Mouse (Mus musculus): ENCODE measurements around the gene Cyp2d10. TPM values are rescaled to one million over a fixed set of nuclear protein-coding genes. Genes with fewer than 3 reads are reported as not detected.

The Cyp2d10 gene
- polyA plus RNA-seq, 1 experiment from 2014 or later = 2.6 TPM

DNA sequence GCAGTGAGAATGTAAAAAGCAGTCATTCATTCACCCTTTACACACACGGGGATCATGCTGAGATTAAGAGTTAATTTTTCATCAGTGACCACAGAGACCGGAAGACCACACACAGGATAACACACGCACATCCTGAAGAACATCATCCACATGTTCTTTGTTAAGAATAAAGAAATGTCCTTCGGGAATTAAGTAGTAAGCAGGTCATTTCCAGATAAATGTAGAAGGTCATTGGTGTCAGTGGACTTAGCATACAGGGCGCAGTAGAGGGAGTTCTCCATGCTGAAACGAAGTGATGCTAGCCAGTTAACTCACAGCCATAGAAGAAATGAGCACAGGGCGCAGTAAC lies 26.3 kb downstream of the Cyp2d10 start:
- Histone ChIP-seq H3K9me3 (replicated peaks; ENCODE audit: control insufficient read depth, low read length) (no peaks in the 10 kb centered on the region; the same call in 1 of the 2 replicates), H3K4me2 (ENCODE audit: low read depth, low read length) (peak overlapping the region; percentile 79), H3K27me3 (ENCODE audit: control insufficient read depth, insufficient read depth, low read length) (no peaks in the 10 kb centered on the region), H3K27ac (ENCODE audit: low read length) (peak overlapping the region; percentile 10), H3K9ac (ENCODE audit: low read length) (peak overlapping the region; percentile 56), H3K4me1 (ENCODE audit: control insufficient read depth, insufficient read depth, low read length) (peaks cover 17% of the 10 kb centered on the region), H3K36me3 (ENCODE audit: control insufficient read depth, insufficient read depth, low read length) (no peaks in the 10 kb centered on the region), H3K4me3 (replicated peaks; ENCODE audit: low read length) (peak overlapping the region; percentile 61)
- WGBS = 25% methylated on average over 7 of the region's 7 CpGs
- no peak for ATAC-seq (ENCODE audit: insufficient read depth, low FRiP score)

- Histone ChIP-seq H3K4me2 (ENCODE audit: low read depth, low read length) (peak within 1 kb of the TSS; percentile 79), H3K9ac (ENCODE audit: low read length) (peak within 1 kb of the TSS; percentile 79), H3K9me3 (replicated peaks; ENCODE audit: control insufficient read depth, low read length) (no peaks in the 10 kb centered on the region; the same call in 1 of the 2 replicates), H3K4me3 (replicated peaks; ENCODE audit: low read length) (peak within 1 kb of the TSS; percentile 61), H3K27me3 (ENCODE audit: control insufficient read depth, insufficient read depth, low read length) (no peaks in the 10 kb centered on the region), H3K36me3 (ENCODE audit: control insufficient read depth, insufficient read depth, low read length) (no peaks in the 10 kb centered on the region), H3K4me1 (ENCODE audit: control insufficient read depth, insufficient read depth, low read length) (peaks cover 17% of the 10 kb centered on the region), H3K27ac (ENCODE audit: low read length) (peak within 1 kb of the TSS; percentile 90)
- 4% methylated on average over 19 of the region's 24 CpGs for WGBS
- peak; percentile 80 for ATAC-seq (ENCODE audit: insufficient read depth, low FRiP score)
Observed at GRCm38 (mm10) chr15:82379871-82380713, 26.9 kb downstream of the Cyp2d10 start, which contains the start of gene Cyp2d22. Gene Cyp2d22 (minus strand): TSS chr15:82380260.

- peak overlapping the region; percentile 90 for H3K27ac ChIP-seq (ENCODE audit: low read length)
- no peaks in the 10 kb centered on the region for H3K27me3 ChIP-seq (ENCODE audit: control insufficient read depth, insufficient read depth, low read length)
- H3K4me3 ChIP-seq (replicated peaks; ENCODE audit: low read length) = peak overlapping the region; percentile 61
- peak overlapping the region; percentile 79 for H3K4me2 ChIP-seq (ENCODE audit: low read depth, low read length)
- H3K9me3 ChIP-seq (replicated peaks; ENCODE audit: control insufficient read depth, low read length) = no peaks in the 10 kb centered on the region; the same call in 1 of the 2 replicates
- H3K9ac ChIP-seq (ENCODE audit: low read length) = peak overlapping the region; percentile 79
- peaks cover 17% of the 10 kb centered on the region for H3K4me1 ChIP-seq (ENCODE audit: control insufficient read depth, insufficient read depth, low read length)
- H3K36me3 ChIP-seq (ENCODE audit: control insufficient read depth, insufficient read depth, low read length) = no peaks in the 10 kb centered on the region
- WGBS = 17% methylated on average over 7 of the region's 7 CpGs
- ATAC-seq (ENCODE audit: insufficient read depth, low FRiP score) = 0 out of 2 replicates have a peak, but pooled peaks have one; percentile 12
Observed at GRCm38 (mm10) chr15:82379511-82379870, 27.5 kb downstream of the Cyp2d10 start.

- 32% methylated on average over 15 of the region's 15 CpGs for WGBS
- no peak for ATAC-seq (ENCODE audit: insufficient read depth, low FRiP score)
- peak overlapping the region; percentile 8 for H3K9ac ChIP-seq (ENCODE audit: low read length)
- H3K9me3 ChIP-seq (replicated peaks; ENCODE audit: control insufficient read depth, low read length) = no peaks in the 10 kb centered on the region; the same call in 1 of the 2 replicates
- H3K4me3 ChIP-seq (replicated peaks; ENCODE audit: low read length) = peak overlapping the region; percentile 25
- H3K27ac ChIP-seq (ENCODE audit: low read length) = peak overlapping the region; percentile 90
- no peaks in the 10 kb centered on the region for H3K27me3 ChIP-seq (ENCODE audit: control insufficient read depth, insufficient read depth, low read length)
- H3K36me3 ChIP-seq (ENCODE audit: control insufficient read depth, insufficient read depth, low read length) = no peaks in the 10 kb centered on the region
- peaks cover 17% of the 10 kb centered on the region for H3K4me1 ChIP-seq (ENCODE audit: control insufficient read depth, insufficient read depth, low read length)
- peak overlapping the region; percentile 79 for H3K4me2 ChIP-seq (ENCODE audit: low read depth, low read length)
Observed at GRCm38 (mm10) chr15:82378261-82379180, 28.5 kb downstream of the Cyp2d10 start.

DNA sequence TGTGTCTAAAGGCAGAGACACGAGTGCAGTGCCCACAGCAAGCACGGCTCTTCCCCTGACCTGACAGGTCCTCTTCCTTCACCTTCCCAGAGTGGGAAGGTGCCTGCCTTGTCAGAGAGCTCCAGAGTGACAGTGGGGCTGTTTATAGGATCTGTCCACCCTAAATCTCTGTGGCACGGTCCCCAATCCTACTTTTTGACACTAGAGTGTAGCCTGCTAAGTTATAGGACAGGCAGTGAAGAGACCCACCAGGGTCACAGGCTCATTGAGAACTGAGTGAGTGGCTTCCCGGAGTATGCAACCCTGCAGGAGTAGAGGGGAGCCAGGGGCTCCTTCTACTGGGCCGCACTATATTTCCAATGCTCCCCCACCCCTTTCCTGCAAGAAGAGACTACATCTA lies 29.3 kb downstream of the Cyp2d10 start:
- Histone ChIP-seq H3K9ac (ENCODE audit: low read length) (no peak overlapping the region), H3K9me3 (replicated peaks; ENCODE audit: control insufficient read depth, low read length) (no peaks in the 10 kb centered on the region), H3K4me3 (replicated peaks; ENCODE audit: low read length) (no peak overlapping the region), H3K36me3 (ENCODE audit: control insufficient read depth, insufficient read depth, low read length) (no peaks in the 10 kb centered on the region), H3K4me1 (ENCODE audit: control insufficient read depth, insufficient read depth, low read length) (peaks cover 17% of the 10 kb centered on the region), H3K4me2 (ENCODE audit: low read depth, low read length) (no peak overlapping the region), H3K27ac (ENCODE audit: low read length) (0 out of 2 replicates have a peak overlapping the region, but pooled peaks have one; percentile 9), H3K27me3 (ENCODE audit: control insufficient read depth, insufficient read depth, low read length) (no peaks in the 10 kb centered on the region)
- no peak for ATAC-seq (ENCODE audit: insufficient read depth, low FRiP score)
- 76% methylated on average over 5 of the region's 5 CpGs for WGBS

GRCm38 (mm10) chr15:82376393-82377138 lies 30.4 kb downstream of the Cyp2d10 start:
- 50% methylated on average over 17 of the region's 17 CpGs for WGBS
- no peak for ATAC-seq (ENCODE audit: insufficient read depth, low FRiP score)
- Histone ChIP-seq H3K36me3 (ENCODE audit: control insufficient read depth, insufficient read depth, low read length) (no peaks in the 10 kb centered on the region), H3K4me2 (ENCODE audit: low read depth, low read length) (no peak overlapping the region), H3K4me1 (ENCODE audit: control insufficient read depth, insufficient read depth, low read length) (peaks cover 17% of the 10 kb centered on the region), H3K4me3 (replicated peaks; ENCODE audit: low read length) (no peak overlapping the region), H3K27ac (ENCODE audit: low read length) (peak overlapping the region; percentile 54), H3K9me3 (replicated peaks; ENCODE audit: control insufficient read depth, low read length) (no peaks in the 10 kb centered on the region), H3K27me3 (ENCODE audit: control insufficient read depth, insufficient read depth, low read length) (no peaks in the 10 kb centered on the region), H3K9ac (ENCODE audit: low read length) (peak overlapping the region; percentile 8; the same call in 1 of the 2 replicates)

DNA sequence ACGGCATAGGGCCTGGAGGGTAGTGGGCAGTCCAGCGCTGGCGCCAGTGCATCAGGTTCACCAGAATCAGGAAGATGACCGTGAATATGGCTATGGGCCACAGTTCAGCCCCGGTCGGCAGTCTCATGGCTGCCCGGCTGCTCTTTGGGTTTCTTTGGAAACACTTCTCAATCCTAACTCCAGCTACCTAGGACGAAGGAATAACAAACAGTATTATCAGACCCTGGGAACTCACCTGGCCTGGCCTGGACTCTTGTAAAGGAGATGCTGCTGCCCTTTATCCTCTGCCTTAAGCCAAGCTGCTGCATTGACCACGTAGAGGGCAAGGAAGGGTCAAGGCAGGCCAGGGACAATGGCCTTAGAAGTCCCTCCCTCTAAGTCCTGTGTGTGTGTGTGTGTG lies 31.1 kb downstream of the Cyp2d10 start:
- Histone ChIP-seq H3K4me1 (ENCODE audit: control insufficient read depth, insufficient read depth, low read length) (peaks cover 16% of the 10 kb centered on the region), H3K27ac (ENCODE audit: low read length) (peak overlapping the region; percentile 54; the same call in 1 of the 2 replicates), H3K36me3 (ENCODE audit: control insufficient read depth, insufficient read depth, low read length) (no peaks in the 10 kb centered on the region), H3K4me2 (ENCODE audit: low read depth, low read length) (no peak overlapping the region), H3K27me3 (ENCODE audit: control insufficient read depth, insufficient read depth, low read length) (no peaks in the 10 kb centered on the region), H3K9ac (ENCODE audit: low read length) (no peak overlapping the region), H3K9me3 (replicated peaks; ENCODE audit: control insufficient read depth, low read length) (no peaks in the 10 kb centered on the region), H3K4me3 (replicated peaks; ENCODE audit: low read length) (no peak overlapping the region)
- no peak for ATAC-seq (ENCODE audit: insufficient read depth, low FRiP score)
- WGBS = 86% methylated on average over 9 of the region's 9 CpGs

DNA sequence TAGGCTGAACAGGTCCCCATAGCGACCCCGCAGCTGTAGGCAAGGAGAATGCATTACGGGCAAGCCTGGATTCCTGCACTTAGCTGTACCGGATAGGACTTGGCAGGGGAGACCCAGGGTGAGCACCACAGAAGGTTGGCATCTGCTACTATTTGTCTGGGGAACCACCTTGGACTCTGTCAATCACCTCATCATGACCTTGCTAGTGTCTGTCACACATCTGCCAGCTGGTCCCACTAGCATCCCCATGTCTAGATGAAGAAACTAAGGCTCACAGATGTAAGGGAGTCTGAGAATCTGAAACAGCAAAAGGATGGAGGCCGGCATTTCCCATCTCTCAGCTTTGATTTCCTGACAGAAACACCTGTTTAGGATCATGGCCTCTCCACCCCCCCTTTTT lies 32.6 kb downstream of the Cyp2d10 start:
- 87% methylated on average over 5 of the region's 5 CpGs for WGBS
- no peak overlapping the region for H3K4me2 ChIP-seq (ENCODE audit: low read depth, low read length)
- H3K36me3 ChIP-seq (ENCODE audit: control insufficient read depth, insufficient read depth, low read length) = no peaks in the 10 kb centered on the region
- H3K4me3 ChIP-seq (replicated peaks; ENCODE audit: low read length) = no peak overlapping the region
- H3K9ac ChIP-seq (ENCODE audit: low read length) = no peak overlapping the region
- H3K4me1 ChIP-seq (ENCODE audit: control insufficient read depth, insufficient read depth, low read length) = peaks cover 12% of the 10 kb centered on the region
- no peak overlapping the region for H3K27ac ChIP-seq (ENCODE audit: low read length)
- no peaks in the 10 kb centered on the region for H3K9me3 ChIP-seq (replicated peaks; ENCODE audit: control insufficient read depth, low read length)
- no peak for ATAC-seq (ENCODE audit: insufficient read depth, low FRiP score)
- H3K27me3 ChIP-seq (ENCODE audit: control insufficient read depth, insufficient read depth, low read length) = no peaks in the 10 kb centered on the region
